Mouse (Mus musculus) liver, adult 2 months (tissue): ENCODE data around the gene Nfe2.

Source experiments
- CTCF ChIP-seq: fragments of 200-500 bp; IDR thresholded peaks from 2 replicates; pipeline ENCODE4 v1.5.1; 2011; ENCODE audit warnings: low read depth, low read length, control low read depth
- POLR2A ChIP-seq: fragments of 200-500 bp; IDR thresholded peaks from 2 replicates; pipeline ENCODE4 v1.6.1; 2011; ENCODE audit warnings: low read length, control low read depth; ENCODE audit not compliant: insufficient read depth; ENCODE audit errors: extremely low read depth

DNA sequence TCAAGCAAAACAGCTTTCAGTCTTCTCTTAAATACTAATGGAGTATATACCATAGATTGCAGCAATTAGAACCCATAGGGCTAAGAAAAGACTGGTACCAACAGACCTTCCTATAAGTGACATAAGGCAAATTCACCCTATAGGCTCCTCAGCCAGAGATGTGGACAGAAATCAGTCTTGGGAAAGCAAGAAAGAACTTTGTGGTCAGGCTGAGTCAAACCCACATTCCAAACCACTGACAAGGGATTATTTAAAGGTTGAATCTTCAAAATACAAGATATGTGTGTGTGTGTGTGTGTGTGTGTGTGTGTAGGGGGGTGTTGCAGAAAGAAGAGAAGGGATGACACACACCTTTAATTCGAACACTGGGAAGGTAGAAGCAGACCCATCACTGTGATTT is 36.8 kb downstream of the Nfe2 start:
- TF ChIP-seq CTCF (no peak), POLR2A (no peak)
